Comparison of ENCODE assay signal across 8 mouse cellular contexts in the genomic region with DNA sequence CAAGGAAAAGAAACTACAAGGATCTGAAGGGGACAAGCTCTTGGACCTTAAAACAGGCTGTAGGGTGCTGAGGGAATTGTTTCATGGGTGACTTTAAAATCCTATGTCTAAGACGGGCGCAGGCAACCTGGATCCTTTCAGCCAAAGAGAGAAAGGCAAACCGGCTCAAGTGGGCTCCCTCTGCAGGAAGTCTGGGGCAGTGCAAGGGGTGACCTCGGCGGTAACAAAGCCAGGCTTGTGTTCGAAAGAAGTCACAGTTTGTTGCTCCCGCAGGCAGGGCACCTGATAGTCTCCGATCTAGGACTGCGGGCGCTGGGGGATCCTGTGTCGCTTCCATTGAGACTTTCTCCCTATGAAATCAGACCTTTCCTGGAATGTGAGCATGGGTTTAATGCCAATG. TPM values are rescaled to one million over a fixed set of nuclear protein-coding genes. Genes with fewer than 3 reads are reported as not detected.
DNase-seq lines count a peak whose midpoint lies in the region; ATAC-seq and TF ChIP-seq lines count a peak whose summit lies in the region.

No protein-coding gene starts in this region.

- no peak overlapping the region for H3K27ac ChIP-seq in cortical plate, adult 2 months (ENCODE audit: insufficient read depth, low read length)
- H3K27ac ChIP-seq in gastrocnemius, adult 2 months = no peak overlapping the region
- no peak overlapping the region for H3K27ac ChIP-seq in intestine, postnatal 0 days (ENCODE audit: low read depth, low read length)
- no peak overlapping the region for H3K27ac ChIP-seq in midbrain, embryonic 14.5 days (replicated peaks; ENCODE audit: low read depth, low read length)

- no peaks in the 10 kb centered on the region for H3K9me3 ChIP-seq in intestine, postnatal 0 days (ENCODE audit: control insufficient read depth)
- H3K9me3 ChIP-seq in midbrain, embryonic 14.5 days (ENCODE audit: control insufficient read depth, low read length) = no peaks in the 10 kb centered on the region

- peak; percentile 48 to 80 for DNase-seq in urinary bladder, adult 18-20 months (ENCODE audit: low spot score in 2 of 2)
- no peak for DNase-seq in urinary bladder, postnatal 10 days (ENCODE audit: low spot score)
- peak; percentile 79 for DNase-seq in gastrocnemius, adult 2 months
- DNase-seq in left cerebral cortex, postnatal 25 days (ENCODE audit: low spot score in 2 of 2) = peak; percentile 69 to 84
- DNase-seq in midbrain, embryonic 14.5 days = peak; percentile 92
- DNase-seq in spleen, adult 18-20 months = peak; percentile 17 to 61

- H3K4me1 ChIP-seq in cortical plate, adult 2 months (ENCODE audit: control insufficient read depth, insufficient read depth, low read length) = no peaks in the 10 kb centered on the region
- no peaks in the 10 kb centered on the region for H3K4me1 ChIP-seq in intestine, postnatal 0 days (replicated peaks; ENCODE audit: control insufficient read depth, insufficient read depth, low read length)
- H3K4me1 ChIP-seq in midbrain, embryonic 14.5 days (ENCODE audit: control insufficient read depth, insufficient read depth, low read length) = peaks cover 10% of the 10 kb centered on the region

- H3K4me2 ChIP-seq in intestine, postnatal 0 days (replicated peaks; ENCODE audit: low read depth) = peak overlapping the region; percentile 42
- H3K4me2 ChIP-seq in midbrain, embryonic 14.5 days (ENCODE audit: low read length) = no peak overlapping the region

- no peak for ATAC-seq in intestine, postnatal 0 days
- ATAC-seq in midbrain, embryonic 14.5 days (ENCODE audit: low FRiP score, low TSS enrichment) = no peak

- WGBS in intestine, postnatal 0 days = 15% methylated on average over 11 of the region's 11 CpGs
- 4% methylated on average over 11 of the region's 11 CpGs for WGBS in midbrain, embryonic 14.5 days

- H3K4me3 ChIP-seq in cortical plate, adult 2 months (ENCODE audit: insufficient read depth, low read length) = no peak overlapping the region
- H3K4me3 ChIP-seq in gastrocnemius, adult 2 months = no peak overlapping the region
- H3K4me3 ChIP-seq in intestine, postnatal 0 days (ENCODE audit: low read depth, low read length) = no peak overlapping the region
- H3K4me3 ChIP-seq in midbrain, embryonic 14.5 days (replicated peaks; ENCODE audit: low read depth, low read length) = no peak overlapping the region

- intact Hi-C loops in gastrocnemius, adult 2 months (cut with DNase I) = loop anchor here (1.0 to 5.0 kb wide), 2 partner anchors 250 to 328 kb away; no protein-coding TSS in a partner anchor
- intact Hi-C loops in left cerebral cortex, postnatal 25 days (cut with DNase I) = loop anchor here (1.0 to 10.0 kb wide), 2 partner anchors 252 to 331 kb away; no protein-coding TSS in a partner anchor

- H3K36me3 ChIP-seq in intestine, postnatal 0 days (ENCODE audit: control insufficient read depth, insufficient read depth) = no peaks in the 10 kb centered on the region
- no peaks in the 10 kb centered on the region for H3K36me3 ChIP-seq in midbrain, embryonic 14.5 days (ENCODE audit: control insufficient read depth, insufficient read depth, low read length)

- no peak for TF ChIP-seq POLR2A in cortical plate, adult 2 months (IDR thresholded peaks at IDR 0.05; ENCODE audit: extremely low read depth, insufficient read depth, low read length)

- H3K27me3 ChIP-seq in intestine, postnatal 0 days (replicated peaks; ENCODE audit: control insufficient read depth, insufficient read depth, low read length) = 0 out of 2 replicates have a peak, but pooled peaks cover 5% of the 10 kb centered on the region
- no peaks in the 10 kb centered on the region for H3K27me3 ChIP-seq in midbrain, embryonic 14.5 days (ENCODE audit: control insufficient read depth, insufficient read depth, low read length)

- peak; percentile 88 for TF ChIP-seq CTCF in cortical plate, adult 2 months (IDR thresholded peaks at IDR 0.05; ENCODE audit: extremely low read depth, insufficient read depth, low read length)
- TF ChIP-seq CTCF in gastrocnemius, adult 2 months (IDR thresholded peaks at IDR 0.05) = peak; percentile 97; the same call in 1 of the 2 replicates
- peak; percentile 88 for TF ChIP-seq CTCF in intestine, postnatal 0 days (IDR thresholded peaks at IDR 0.05; ENCODE audit: low read depth)

- H3K9ac ChIP-seq in intestine, postnatal 0 days (ENCODE audit: low read depth, low read length) = no peak overlapping the region
- H3K9ac ChIP-seq in midbrain, embryonic 14.5 days (replicated peaks; ENCODE audit: low read length) = no peak overlapping the region

RNA-seq across cellular contexts. Expression of gene Rab12, which starts 33.8 kb away (rescaled TPM):
- polyA plus RNA-seq in cortical plate, adult 2 months (2012; rRNA removed) = 105 and 113 TPM in 2 replicates
- total RNA-seq in gastrocnemius, adult 2 months (2021) = 100 to 1,000 TPM; 189 to 260 TPM
- polyA plus RNA-seq in intestine, postnatal 0 days (2015; fragmentation: Nextera tagmentation; extraction: Ambion mirVana) = 20.1 and 21.5 TPM in 2 replicates
- 100 to 1,000 TPM; 118 to 120 TPM for total RNA-seq in left cerebral cortex, postnatal 25 days (2021)
- 83.8 and 91.0 TPM in 2 replicates for polyA plus RNA-seq in midbrain, embryonic 14.5 days (2014; fragmentation: Nextera tagmentation; extraction: Ambion mirVana)

RNA-seq across cellular contexts. Expression of gene Mtcl1, which starts 36.2 kb away (rescaled TPM):
- polyA plus RNA-seq in cortical plate, adult 2 months (2012; rRNA removed) = 46.6 and 47.8 TPM in 2 replicates
- total RNA-seq in gastrocnemius, adult 2 months (2021) = 1 to 10 TPM; 5.5 to 8.4 TPM
- polyA plus RNA-seq in intestine, postnatal 0 days (2015; fragmentation: Nextera tagmentation; extraction: Ambion mirVana) = 1.5 and 1.9 TPM in 2 replicates
- total RNA-seq in left cerebral cortex, postnatal 25 days (2021) = 10 to 100 TPM; 89.4 to 96.4 TPM
- polyA plus RNA-seq in midbrain, embryonic 14.5 days (2014; fragmentation: Nextera tagmentation; extraction: Ambion mirVana) = 26.7 and 36.0 TPM in 2 replicates
